Mouse (Mus musculus) liver, embryonic 11.5 days (tissue): ENCODE measurements around the gene Spag16. TPM values are rescaled to one million over a fixed set of nuclear protein-coding genes. Genes with fewer than 3 reads are reported as not detected.

Source experiments
- ATAC-seq: fragments of 200-750 bp; cut with Nextera tagmentation; replicated peaks from 2 replicates; pipeline ENCODE4 v1.8.0; 2017; ENCODE audit warnings: moderate number of reproducible peaks, mild to moderate bottlenecking, moderate TSS enrichment, moderate library complexity; ENCODE audit not compliant: low FRiP score
- DNase-seq: peaks from one replicate; pipeline ENCODE4 v3.0.0-alpha.2; 2017; ENCODE audit warnings: low spot score
- H3K27ac ChIP-seq: fragments of 300-500 bp; sonication (generic); 2 replicates; pipeline ENCODE4 v1.5.1; 2014; ENCODE audit warnings: mild to moderate bottlenecking, low read depth, low read length, control low read depth
- H3K27me3 ChIP-seq: fragments of 300-500 bp; sonication (generic); replicated peaks from 2 replicates; pipeline ENCODE4 v1.6.1; 2014; ENCODE audit warnings: low read length, mixed read lengths; ENCODE audit not compliant: control insufficient read depth, insufficient read depth
- H3K36me3 ChIP-seq: fragments of 300-500 bp; sonication (generic); 2 replicates; pipeline ENCODE4 v1.6.1; 2014; ENCODE audit warnings: mild to moderate bottlenecking, low read length, moderate library complexity, mixed read lengths; ENCODE audit not compliant: control insufficient read depth, insufficient read depth
- H3K4me1 ChIP-seq: fragments of 300-500 bp; sonication (generic); replicated peaks from 2 replicates; pipeline ENCODE4 v1.6.1; 2014; ENCODE audit warnings: low read length, mixed read lengths; ENCODE audit not compliant: control insufficient read depth, insufficient read depth
- H3K4me2 ChIP-seq: fragments of 300-500 bp; sonication (generic); 2 replicates; pipeline ENCODE4 v1.6.1; 2014; ENCODE audit warnings: mild to moderate bottlenecking, control low read depth, moderate library complexity
- H3K4me3 ChIP-seq: fragments of 300-500 bp; sonication (generic); 2 replicates; pipeline ENCODE4 v1.5.1; 2014; ENCODE audit warnings: low read depth, low read length, control low read depth
- H3K9ac ChIP-seq: fragments of 300-500 bp; sonication (generic); 2 replicates; pipeline ENCODE4 v1.6.1; 2014; ENCODE audit warnings: low read depth, low read length, control low read depth
- H3K9me3 ChIP-seq: fragments of 300-500 bp; sonication (generic); 2 replicates; pipeline ENCODE4 v1.6.1; 2016; ENCODE audit warnings: low read length, inconsistent platforms, mixed read lengths; ENCODE audit not compliant: control insufficient read depth
- WGBS: fragments of 180-500 bp; shearing (Covaris S2); extraction: QIAGEN DNeasy Blood & Tissue Kit; methylation state at CpG from one replicate; pipeline ENCODE4 v1.1.7; 2014; 5-methylcytosine and 5-hydroxymethylcytosine counted together
- polyA plus RNA-seq: library from polyadenylated mRNA; unstranded; fragments of >200 nt; fragmentation: Nextera tagmentation; extraction: Ambion mirVana; gene quantifications from 2 replicates; pipeline ENCODE4 v1.2.1, GENCODE M21; 2014

The Spag16 gene
- polyA plus RNA-seq, 1 experiment from 2014 or later: 0.25 TPM

GRCm38 (mm10) chr1:70037384-70037783 lies 210.6 kb downstream of the Spag16 start:
- Histone ChIP-seq H3K27ac (no peak overlapping the region), H3K9me3 (no peaks in the 10 kb centered on the region), H3K27me3 (no peaks in the 10 kb centered on the region), H3K4me2 (no peak overlapping the region), H3K9ac (no peak overlapping the region), H3K36me3 (no peaks in the 10 kb centered on the region), H3K4me1 (no peaks in the 10 kb centered on the region), H3K4me3 (no peak overlapping the region)
- no peak for ATAC-seq
- no peak for DNase-seq
- 80% methylated on average over 3 of the region's 3 CpGs for WGBS

DNA sequence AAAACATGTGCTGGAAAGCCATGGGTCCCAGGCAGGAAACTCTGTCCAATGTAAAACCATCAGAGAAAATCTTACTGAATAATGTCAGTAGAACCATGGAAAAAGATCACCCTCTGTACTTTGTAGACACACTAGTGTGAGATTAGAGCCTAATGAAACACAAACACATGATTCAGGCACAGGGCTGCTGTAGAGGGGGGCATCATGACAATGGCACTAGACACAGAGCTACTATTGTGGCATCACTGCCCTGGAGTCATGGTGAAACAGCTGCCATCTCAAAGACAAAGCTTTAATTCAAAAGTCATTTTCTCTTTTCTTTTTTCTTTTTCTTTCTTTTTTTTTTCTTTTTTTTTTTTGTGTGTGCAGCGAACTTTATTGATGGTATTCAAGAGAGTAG lies 240.6 kb downstream of the Spag16 start:
- no peak overlapping the region for H3K9ac ChIP-seq
- H3K36me3 ChIP-seq: no peaks in the 10 kb centered on the region
- H3K27me3 ChIP-seq: no peaks in the 10 kb centered on the region
- no peak overlapping the region for H3K27ac ChIP-seq
- H3K9me3 ChIP-seq: no peaks in the 10 kb centered on the region
- H3K4me1 ChIP-seq: no peaks in the 10 kb centered on the region
- 64% methylated on average over 1 of the region's 1 CpGs for WGBS
- no peak overlapping the region for H3K4me2 ChIP-seq
- no peak overlapping the region for H3K4me3 ChIP-seq
- ATAC-seq: no peak
- no peak for DNase-seq

- Histone ChIP-seq H3K4me3 (no peak overlapping the region), H3K9me3 (no peaks in the 10 kb centered on the region), H3K9ac (no peak overlapping the region), H3K4me2 (no peak overlapping the region), H3K4me1 (no peaks in the 10 kb centered on the region), H3K27ac (no peak overlapping the region), H3K36me3 (no peaks in the 10 kb centered on the region), H3K27me3 (no peaks in the 10 kb centered on the region)
- no peak for DNase-seq
- 62% methylated on average over 6 of the region's 6 CpGs for WGBS
- ATAC-seq: no peak
These were observed 246.7 kb downstream of the Spag16 start for GRCm38 (mm10) chr1:70073440-70073839.

- H3K27me3 ChIP-seq: no peaks in the 10 kb centered on the region
These were observed 252.0 kb downstream of the Spag16 start for GRCm38 (mm10) chr1:70078806-70079205.

GRCm38 (mm10) chr1:70082208-70082878 lies 255.6 kb downstream of the Spag16 start:
- ATAC-seq (no peak), DNase-seq (no peak)
- WGBS: 64% methylated on average over 7 of the region's 7 CpGs
- no peak overlapping the region for H3K9ac ChIP-seq
- no peaks in the 10 kb centered on the region for H3K4me1 ChIP-seq
- no peak overlapping the region for H3K27ac ChIP-seq
- no peak overlapping the region for H3K4me2 ChIP-seq
- H3K27me3 ChIP-seq: no peaks in the 10 kb centered on the region
- H3K9me3 ChIP-seq: no peaks in the 10 kb centered on the region
- no peaks in the 10 kb centered on the region for H3K36me3 ChIP-seq
- no peak overlapping the region for H3K4me3 ChIP-seq

More at GRCm38 (mm10) chr1:70078806-70079205, 252.0 kb downstream of the Spag16 start:
- 75% methylated on average over 6 of the region's 6 CpGs for WGBS
- H3K4me1 ChIP-seq: no peaks in the 10 kb centered on the region
- H3K9me3 ChIP-seq: no peaks in the 10 kb centered on the region
- H3K9ac ChIP-seq: no peak overlapping the region
- H3K27ac ChIP-seq: no peak overlapping the region
- ATAC-seq (no peak), DNase-seq (no peak)
- no peak overlapping the region for H3K4me2 ChIP-seq
- H3K36me3 ChIP-seq: no peaks in the 10 kb centered on the region
- no peak overlapping the region for H3K4me3 ChIP-seq

DNA sequence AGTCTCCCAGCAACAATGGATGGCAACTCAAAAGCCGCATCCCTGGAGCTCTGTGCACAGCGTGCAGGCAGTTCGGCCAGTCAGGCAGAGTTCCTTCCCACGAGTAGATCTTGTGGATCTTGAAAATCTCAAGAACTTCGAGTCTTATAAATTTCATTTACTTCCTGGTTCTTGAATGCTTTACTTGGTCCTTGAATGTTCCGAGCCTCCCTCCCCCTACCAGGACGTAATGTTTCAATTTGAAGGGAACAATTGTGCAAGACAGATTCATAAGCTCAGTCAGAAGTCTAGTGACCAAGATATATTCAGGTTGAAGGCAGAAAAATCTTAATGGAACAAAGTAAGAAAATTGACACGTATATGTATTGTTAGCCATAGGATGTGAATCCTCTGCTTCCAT lies 277.9 kb downstream of the Spag16 start:
- H3K4me3 ChIP-seq: no peak overlapping the region
- no peaks in the 10 kb centered on the region for H3K4me1 ChIP-seq
- no peaks in the 10 kb centered on the region for H3K9me3 ChIP-seq
- no peaks in the 10 kb centered on the region for H3K36me3 ChIP-seq
- H3K27me3 ChIP-seq: no peaks in the 10 kb centered on the region
- no peak overlapping the region for H3K9ac ChIP-seq
- DNase-seq (no peak), ATAC-seq (no peak)
- WGBS: 82% methylated on average over 8 of the region's 8 CpGs
- no peak overlapping the region for H3K27ac ChIP-seq
- H3K4me2 ChIP-seq: no peak overlapping the region

DNA sequence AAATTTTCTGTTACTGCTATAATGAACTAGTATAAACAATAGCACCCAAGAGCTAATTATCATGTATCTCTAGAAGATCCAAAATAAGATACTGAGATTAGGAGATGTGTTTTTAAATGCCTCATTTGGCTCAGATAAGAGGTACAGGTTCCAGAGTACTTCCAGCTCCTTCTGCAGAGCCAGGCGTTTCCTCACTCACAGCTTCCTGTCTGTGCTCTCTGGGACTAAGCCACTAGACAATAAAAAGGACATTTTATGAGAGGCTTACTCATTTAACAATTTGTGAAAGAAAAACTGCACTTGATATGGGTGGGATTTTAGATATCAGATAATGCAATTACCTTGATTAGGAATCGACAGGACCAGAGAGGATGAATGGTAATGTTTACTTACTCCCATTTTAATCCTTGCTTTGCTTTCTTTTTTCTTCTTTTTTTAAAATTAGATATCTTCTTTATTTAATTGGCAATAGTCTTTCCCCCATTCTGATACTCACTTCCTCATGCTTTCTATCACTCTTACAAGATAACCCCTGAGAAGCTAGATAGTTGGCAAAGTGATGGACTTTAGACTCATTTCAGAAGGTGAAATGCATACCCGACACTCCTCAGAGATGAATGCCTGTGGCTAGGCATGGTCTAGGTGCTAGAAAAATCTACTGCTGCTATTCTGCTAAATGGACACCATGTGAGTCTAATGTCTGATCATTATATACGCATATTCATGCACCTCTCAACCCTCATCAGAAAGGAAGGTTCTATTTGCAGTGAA lies 289.6 kb downstream of the Spag16 start:
- 76% methylated on average over 4 of the region's 4 CpGs for WGBS
- Histone ChIP-seq H3K4me3 (no peak overlapping the region), H3K27me3 (no peaks in the 10 kb centered on the region), H3K4me1 (no peaks in the 10 kb centered on the region), H3K36me3 (no peaks in the 10 kb centered on the region), H3K4me2 (no peak overlapping the region), H3K27ac (no peak overlapping the region), H3K9ac (no peak overlapping the region), H3K9me3 (no peaks in the 10 kb centered on the region)
- DNase-seq (no peak), ATAC-seq (no peak)

DNA sequence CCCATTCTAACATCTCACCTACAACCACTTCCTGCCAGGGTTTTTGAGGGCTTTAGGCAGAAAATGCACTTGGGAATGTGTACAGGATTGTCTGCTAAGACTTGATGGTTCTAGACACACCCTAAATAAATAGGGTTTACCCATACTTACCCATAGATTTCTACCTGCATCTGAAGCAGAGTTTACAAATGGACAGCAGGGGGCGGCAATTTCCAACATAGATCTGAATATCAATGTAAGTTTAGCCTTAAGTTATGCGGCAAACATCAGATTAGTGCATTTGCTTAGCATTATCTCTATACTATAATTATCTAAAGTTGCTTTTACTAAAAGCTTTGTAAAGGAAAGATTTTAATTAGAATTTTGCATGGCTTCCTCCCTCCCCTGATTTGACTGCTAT lies 301.3 kb downstream of the Spag16 start:
- no peak for ATAC-seq
- Histone ChIP-seq H3K9ac (no peak overlapping the region), H3K36me3 (no peaks in the 10 kb centered on the region), H3K4me2 (no peak overlapping the region), H3K9me3 (no peaks in the 10 kb centered on the region), H3K27ac (no peak overlapping the region), H3K4me3 (no peak overlapping the region), H3K27me3 (no peaks in the 10 kb centered on the region), H3K4me1 (no peaks in the 10 kb centered on the region)
- WGBS: 46% methylated on average over 2 of the region's 2 CpGs
- DNase-seq: no peak

DNA sequence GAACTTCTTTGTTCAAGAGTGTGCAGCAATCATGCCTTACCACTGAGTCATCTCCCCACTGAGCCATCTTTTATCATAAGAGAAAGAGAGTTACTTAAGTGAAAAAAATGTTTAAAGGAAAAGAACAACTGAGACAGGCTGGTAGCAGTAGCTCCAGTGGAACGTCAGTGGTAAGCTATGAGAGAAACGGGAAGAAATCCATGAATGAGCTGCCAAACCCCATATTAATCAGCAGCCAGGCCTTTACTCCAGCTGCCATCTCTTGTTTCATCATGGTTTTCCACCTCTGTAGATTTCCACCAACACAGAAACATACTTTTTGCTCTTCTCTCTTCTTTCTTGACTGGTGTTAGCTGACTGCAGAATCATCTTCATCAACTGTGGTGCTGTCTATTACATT lies 308.8 kb downstream of the Spag16 start:
- ATAC-seq: no peak
- Histone ChIP-seq H3K9ac (no peak overlapping the region), H3K9me3 (no peaks in the 10 kb centered on the region), H3K36me3 (no peaks in the 10 kb centered on the region), H3K4me2 (no peak overlapping the region), H3K27me3 (no peaks in the 10 kb centered on the region), H3K4me3 (no peak overlapping the region), H3K27ac (no peak overlapping the region), H3K4me1 (no peaks in the 10 kb centered on the region)
- no peak for DNase-seq
- 75% methylated on average over 2 of the region's 2 CpGs for WGBS
